Mouse (Mus musculus) embryo, embryonic 11 days (tissue): ENCODE results near the gene Naa80.

Experiments
- DNase-seq: peaks from one replicate; pipeline ENCODE4 v3.0.0-alpha.2; 2015

Gene Naa80

DNA sequence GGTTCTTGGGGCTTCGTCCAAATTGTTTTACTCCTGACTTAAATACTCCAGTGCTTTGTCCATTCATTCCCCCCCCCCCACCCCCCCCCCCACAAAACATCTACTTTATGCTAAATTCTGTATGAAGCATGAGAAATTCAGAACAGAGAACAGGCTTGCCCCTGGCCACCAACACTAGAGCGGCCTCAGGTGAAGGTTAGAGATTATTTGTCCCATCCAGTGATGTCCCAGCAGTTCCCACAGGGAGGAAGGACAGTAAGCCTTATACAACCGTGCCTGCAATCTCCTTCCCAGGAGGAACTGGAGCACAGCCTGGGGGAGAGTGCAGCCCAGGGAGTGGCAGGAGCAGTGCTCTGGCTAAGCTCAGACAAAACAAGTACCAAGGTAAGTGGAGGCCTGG, at the start of gene Naa80:
TSS of gene Naa80 (plus strand) at position 301 of the 400 bp plus-strand sequence.
- DNase-seq = no peak

DNA sequence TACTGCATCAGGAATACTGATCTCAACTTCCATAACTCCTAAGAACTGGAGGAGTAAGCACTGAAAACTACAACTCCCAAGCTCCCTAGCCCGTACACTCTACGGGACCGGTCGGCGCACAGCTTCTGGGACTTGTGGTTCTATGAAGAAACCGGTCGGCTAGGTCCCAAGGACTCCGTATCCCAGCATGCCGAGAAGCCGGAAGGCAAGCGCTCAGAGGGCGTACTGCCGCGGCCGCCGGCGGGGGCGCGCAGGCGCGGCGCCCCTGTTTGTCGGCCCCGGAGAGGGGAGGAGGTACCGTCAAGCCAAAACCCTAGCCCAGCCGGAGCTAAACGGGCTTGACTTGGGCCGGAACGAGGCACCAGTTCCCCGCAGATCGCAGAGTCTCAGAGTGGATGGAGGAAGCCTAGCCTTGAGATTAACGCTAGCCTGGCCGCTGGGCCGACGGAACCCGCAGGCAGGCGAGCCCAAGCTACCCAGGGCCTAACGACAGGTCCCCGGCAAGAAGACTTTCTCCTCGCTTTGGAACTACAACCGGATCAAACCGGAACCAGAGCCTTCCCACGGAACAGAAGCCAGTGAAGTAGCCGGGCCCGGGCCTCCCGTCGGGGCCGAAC, 44.8 kb upstream of the Naa80 start, which contains the start of gene Tmem115:
TSS of gene Tmem115 (plus strand) at position 155 of the 617 bp plus-strand sequence.
- DNase-seq = peak; percentile 98

DNA sequence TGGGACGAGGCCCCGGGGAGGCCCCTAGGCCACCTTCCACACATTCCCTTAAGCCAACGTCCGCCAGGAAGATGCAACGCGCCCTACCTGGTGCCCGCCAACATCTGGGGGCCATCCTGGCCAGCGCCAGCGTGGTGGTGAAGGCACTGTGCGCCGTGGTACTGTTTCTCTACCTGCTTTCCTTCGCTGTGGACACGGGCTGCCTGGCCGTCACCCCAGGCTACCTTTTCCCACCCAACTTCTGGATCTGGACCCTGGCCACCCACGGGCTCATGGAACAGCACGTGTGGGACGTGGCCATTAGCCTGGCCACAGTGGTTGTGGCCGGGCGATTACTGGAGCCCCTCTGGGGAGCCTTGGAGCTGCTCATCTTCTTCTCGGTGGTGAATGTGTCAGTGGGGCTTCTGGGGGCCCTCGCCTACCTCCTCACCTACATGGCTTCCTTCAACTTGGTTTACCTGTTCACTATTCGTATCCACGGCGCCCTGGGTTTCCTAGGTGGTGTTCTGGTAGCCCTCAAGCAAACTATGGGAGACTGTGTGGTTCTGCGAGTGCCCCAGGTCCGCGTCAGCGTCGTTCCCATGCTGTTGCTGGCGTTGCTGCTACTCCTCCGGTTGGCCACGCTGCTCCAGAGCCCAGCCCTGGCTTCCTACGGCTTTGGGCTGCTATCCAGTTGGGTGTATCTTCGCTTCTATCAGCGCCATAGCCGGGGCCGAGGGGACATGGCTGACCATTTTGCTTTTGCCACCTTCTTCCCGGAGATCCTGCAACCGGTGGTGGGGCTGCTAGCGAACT, 44.1 kb upstream of the Naa80 start:
- DNase-seq = peak; percentile 41

DNA sequence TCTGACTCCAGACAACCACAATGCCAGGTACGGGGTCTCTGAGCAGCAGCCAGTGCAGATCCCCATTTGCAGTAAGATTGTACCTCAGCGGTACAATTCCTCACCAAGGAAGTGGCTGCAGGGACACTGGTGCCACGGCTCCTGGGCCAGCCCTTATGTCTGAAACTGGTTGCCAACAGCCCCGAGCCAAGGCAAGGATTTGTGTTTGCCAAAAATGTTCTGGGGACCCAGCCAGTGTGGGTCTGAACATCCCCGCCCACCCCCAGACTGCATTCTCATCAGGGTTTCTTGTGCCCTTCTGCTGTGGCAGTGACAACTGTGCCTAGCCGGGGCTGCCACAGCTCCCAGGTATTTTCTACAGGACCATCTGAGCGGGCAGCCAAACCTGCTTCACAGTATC, 40.5 kb upstream of the Naa80 start:
- no peak for DNase-seq

DNA sequence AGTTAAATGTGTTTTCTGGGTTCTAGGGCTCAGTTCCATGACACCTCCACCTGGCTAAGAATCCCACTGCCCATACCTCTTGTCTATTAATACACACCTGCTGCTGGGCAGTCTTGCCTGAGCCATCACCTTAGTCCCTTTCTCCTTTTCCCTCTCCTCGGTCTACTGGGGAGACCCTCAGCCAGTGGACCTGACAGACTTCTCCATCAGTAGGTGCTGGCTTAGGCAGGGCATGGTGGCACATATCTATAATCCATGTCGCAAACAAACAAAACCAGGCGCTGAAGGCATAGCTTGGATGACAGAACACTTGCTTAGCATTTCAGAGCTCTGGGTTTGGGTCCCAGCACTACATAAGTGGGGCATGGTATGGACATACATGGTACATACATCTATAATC, 40.0 kb upstream of the Naa80 start:
- DNase-seq = no peak

DNA sequence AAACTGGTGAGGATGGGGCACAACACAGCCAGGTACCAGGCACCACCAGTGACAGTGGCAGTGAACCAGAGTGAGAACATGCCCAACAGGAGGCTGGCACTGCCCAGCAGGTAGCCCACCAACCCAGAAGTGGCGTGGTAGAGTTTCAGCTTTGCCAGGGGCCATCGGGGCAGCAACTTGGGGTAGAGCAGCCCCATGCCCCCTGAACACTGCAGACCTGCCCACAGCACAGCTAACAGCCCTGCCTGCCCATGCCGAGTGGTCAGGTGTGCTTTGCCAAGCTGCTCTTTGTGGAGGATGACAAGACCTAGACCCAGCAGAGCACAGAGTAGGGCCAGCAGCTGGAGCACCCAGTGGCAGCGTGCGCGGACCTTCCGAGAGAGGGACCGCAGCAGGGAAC, 38.7 kb upstream of the Naa80 start:
- no peak for DNase-seq

DNA sequence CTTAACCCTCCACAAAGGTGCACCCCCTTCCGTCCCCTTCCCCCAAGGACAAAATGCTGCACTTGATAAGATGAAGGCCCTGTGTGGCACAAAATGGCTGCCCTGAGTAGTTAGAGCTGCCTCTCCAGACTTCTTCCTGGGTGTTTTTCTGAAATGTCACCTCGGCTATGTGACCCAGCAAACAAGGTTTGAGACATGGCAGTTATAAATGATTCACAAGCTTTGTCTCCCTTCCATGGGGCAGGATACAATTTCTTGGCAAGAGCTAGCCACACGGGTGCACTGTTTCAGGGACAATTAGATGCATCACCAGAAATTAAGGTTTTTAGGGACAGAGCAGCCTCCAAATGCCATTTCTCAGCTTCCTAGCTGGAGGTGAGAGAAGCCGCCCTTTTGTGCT, 38.3 kb upstream of the Naa80 start:
- no peak for DNase-seq

DNA sequence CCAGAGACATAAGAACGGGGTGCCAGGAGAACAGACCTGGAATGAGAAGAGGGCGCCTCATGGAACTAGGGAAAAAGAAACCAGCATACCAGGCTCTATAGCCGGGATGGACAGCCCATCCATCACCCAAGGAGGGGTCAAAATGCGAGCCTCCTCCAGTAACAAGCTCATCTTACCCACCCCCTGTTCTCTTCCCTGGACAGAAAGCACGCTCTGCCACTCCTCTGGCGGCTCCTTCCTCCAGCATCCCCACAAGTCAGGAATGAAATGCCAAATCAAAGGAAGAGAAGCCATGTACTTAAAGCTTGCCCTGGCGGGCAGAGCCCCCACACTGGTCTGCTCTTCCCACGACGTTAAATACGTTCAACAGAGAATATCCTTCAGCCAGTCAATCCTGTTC, 37.7 kb upstream of the Naa80 start:
- DNase-seq = no peak

DNA sequence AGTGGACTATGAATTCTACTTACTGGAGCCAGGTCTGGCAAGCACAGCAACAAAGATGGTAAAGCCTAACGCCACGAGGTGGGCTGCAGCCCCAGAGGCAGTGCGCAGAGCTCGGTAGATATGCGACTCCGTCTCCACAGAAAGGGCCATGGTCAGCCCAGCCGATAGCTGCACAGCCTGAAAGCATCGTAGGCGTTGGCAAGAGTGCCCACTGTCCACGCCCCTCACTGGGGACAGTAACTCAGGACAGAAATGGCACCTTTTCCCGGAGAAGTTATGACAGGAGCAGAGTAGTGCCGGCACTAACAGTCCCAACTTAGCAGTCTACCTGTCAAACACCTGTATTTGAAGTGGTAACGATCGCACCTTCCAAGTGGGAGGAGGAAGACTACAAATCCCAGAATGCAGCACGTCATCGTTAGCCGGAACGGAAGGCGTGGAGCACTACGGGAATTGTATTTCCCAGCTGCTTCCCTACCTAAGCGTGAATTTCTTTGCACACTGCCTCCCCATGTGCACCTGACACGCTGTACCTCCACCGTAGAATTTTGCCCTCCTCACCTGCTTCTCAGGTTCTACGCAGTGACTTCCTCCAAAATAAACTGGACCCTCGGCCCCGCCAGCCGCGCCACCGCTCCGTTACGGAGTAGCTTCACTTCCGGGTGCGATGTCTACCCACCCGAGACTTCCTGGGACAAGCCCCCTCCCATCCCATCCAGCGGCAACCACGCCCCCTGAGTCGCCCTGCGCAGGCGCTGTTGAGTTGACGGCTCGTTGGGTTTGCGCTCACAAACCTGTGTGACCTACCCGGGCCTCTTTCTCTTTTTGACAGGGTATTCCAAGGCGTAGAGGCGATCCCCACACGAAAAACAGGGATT, 37.0 kb upstream of the Naa80 start, which contains the start of the genes Cyb561d2 and Nprl2:
TSS of gene Cyb561d2 (minus strand) at position 720 of the 878 bp plus-strand sequence.
TSS of gene Nprl2 (plus strand) at position 753 of the 878 bp plus-strand sequence.
- peak; percentile 96 for DNase-seq

DNA sequence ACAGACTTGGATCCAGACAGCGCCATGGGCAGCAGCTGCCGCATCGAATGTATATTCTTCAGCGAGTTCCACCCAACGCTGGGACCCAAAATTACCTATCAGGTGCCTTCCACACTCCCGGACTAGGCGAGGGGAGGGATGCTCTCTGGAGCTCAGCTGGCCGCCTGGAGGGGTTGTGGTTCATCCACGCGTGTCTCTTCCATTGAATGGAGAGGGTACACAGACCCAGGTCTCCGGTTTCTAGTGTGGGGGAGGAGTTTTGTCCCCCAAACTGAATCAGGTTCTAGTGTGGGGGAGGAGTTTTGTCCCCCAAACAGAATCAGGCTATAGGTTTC, 36.4 kb upstream of the Naa80 start:
- DNase-seq = no peak

DNA sequence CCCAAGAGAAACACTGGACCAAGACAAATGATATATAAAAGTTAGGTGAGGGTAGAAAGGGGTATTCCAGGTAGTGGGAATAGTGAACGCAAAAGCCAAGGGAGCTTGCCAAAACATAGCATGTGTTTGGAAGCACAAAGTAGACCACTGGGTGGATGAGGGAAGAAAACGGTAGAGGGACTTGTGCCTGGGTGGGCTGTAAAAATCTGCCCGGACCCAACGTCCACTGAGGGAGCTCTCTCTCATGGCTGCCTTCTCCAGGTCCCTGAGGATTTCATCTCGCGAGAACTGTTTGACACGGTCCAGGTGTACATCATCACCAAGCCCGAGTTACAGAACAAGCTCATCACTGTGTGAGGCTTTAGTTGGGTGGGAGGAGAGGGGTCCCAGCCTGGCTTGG, 36.0 kb upstream of the Naa80 start:
- DNase-seq = no peak

DNA sequence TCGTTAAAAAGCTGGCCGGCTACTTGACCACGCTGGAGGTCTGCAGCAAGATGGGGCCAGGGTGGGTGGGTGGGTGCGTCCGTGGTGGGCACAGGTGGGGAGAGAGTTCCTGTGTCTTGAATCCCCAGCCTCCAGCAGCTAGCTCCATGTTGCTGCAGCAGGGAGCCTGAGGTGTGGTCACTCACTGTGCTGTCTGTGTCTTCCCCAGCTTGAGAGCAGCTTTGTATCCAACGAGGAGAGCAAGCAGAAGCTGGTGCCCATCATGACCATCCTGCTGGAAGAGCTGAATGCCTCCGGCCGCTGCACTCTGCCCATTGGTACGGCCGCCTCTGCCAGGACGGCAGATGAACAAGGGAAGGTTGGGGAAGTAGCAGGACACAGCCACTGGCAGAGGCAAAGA, 35.4 kb upstream of the Naa80 start:
- no peak for DNase-seq

DNA sequence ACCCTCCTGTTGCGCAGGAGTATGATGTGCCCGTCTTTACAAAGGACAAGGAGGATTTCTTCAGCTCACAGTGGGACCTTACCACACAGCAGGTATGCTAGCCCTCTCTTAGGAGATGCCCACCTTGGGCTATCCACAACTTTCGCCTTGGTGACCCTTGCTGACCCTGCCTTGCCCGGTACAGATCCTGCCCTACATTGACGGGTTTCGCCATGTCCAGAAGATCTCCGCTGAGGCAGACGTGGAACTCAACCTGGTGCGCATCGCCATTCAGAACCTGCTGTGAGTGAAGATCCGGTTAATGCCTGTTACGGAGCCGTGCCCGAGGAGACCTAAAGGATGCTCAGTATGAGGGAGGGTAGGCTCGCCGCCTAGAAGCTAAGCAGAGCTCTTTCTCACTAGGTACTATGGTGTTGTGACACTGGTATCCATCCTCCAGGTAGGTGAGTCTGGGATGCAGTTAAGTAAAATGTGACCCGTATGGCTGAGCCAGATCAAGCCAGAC, 34.4 kb upstream of the Naa80 start:
- DNase-seq = no peak

DNA sequence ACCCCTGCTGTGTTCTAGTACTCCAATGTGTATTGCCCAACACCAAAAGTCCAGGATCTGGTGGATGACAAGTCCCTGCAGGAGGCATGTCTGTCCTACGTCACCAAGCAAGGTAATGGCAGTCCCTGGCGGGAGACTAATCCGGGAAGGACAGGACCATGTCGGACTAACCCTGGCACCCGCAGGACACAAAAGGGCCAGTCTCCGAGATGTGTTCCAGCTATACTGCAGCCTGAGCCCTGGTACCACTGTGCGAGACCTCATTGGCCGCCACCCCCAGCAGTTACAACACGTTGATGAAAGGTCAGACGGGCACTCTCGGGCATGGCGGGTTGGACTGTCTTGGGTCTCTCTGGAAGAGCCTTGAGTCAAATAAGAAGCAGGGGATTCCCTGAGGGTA, 34.0 kb upstream of the Naa80 start:
- DNase-seq = no peak

DNA sequence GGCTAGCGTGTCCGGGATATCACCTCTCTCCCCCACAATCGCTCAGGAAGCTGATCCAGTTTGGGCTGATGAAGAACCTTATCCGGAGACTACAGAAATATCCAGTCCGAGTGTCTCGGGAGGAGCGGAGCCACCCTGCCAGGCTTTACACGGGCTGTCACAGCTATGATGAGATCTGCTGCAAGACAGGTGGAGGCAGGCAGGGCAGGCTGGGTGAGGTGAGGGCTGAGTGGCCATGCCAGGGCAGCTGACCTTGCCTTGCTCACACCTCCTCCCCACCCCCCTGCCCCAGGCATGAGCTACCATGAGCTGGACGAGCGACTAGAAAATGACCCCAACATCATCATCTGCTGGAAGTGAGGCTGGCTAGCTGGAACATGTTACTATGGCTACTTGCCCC, 33.5 kb upstream of the Naa80 start:
- DNase-seq = no peak

DNA sequence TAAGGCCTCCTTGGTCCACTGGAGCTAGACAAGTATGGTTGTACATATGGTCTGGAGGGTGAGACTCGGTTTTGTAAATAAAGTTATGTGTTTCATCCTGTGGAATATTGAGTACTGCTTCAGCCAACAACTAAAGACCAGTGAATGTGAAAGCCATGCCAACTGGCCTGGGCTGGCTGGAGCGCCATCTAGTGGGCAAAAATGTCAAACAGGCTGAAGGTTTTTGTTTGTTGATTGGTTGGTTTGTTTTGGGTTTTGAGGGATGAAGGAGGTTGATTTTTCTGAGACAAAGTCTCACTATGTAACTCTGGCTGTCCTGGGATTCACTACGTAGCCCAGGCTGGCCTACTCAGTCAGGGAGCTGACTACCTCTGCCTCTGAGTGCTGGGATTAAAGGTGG, 33.1 kb upstream of the Naa80 start:
- peak; percentile 77 for DNase-seq

DNA sequence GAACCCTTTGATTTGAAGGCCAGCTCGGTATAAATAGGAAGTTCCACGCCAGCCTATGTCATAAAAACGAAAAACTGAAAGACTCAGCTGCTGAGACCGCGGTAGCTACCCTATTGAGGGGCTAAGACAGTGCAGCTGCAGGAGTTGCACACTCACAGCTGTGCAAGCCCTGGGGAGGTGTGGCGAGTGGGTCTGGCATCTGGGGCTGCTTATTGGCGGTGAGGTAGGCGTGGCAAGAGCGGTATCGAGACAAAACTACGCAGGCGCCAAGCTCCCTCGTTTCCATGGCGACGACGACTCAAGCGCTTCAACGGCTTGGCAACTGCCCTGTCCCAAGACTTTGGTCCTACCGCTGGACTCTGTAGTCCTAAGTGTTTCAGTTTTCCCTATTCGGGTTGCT, 31.7 kb upstream of the Naa80 start, which contains the start of gene Zmynd10:
TSS of gene Zmynd10 (plus strand) at position 273 of the 400 bp plus-strand sequence.
- DNase-seq = peak; percentile 96

DNA sequence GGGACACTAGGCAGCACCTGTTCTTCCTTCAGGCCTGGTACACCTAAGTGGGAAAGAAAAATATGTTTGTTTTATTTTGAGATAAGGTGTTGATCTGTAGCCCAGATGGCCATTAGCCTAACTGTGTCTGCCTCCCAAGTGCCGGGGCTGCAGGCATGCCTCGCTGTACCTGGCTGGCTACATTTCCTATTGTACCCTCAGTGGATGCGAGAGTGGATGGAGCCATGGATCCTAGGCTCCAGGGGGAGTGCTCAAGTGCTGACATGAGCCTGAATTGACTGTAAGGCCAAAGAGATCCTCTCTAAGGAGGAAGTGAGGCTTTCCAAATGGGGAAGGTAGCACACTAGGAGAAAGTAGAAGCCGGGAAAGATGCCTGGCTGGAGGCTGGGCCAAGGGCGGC, 30.7 kb upstream of the Naa80 start:
- DNase-seq = no peak

DNA sequence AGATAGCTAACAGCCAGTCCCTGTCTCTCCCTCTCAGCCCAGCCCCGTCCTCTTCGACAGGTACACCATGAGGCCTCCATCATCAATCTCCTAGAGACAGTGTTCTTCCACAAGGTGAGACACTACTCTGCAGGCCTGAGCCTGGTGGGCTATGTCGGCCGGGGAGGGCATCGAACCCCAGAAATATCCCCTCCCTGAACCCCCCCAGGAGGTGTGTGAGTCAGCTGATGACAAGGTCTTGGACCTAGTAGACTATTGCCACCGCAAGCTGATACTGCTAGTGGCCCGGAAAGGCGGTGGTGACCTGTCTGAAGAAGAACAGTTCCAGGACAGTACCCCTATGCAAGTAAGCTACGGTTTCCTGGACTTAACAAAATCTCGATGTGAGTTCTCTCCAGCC, 29.9 kb upstream of the Naa80 start:
- no peak for DNase-seq

DNA sequence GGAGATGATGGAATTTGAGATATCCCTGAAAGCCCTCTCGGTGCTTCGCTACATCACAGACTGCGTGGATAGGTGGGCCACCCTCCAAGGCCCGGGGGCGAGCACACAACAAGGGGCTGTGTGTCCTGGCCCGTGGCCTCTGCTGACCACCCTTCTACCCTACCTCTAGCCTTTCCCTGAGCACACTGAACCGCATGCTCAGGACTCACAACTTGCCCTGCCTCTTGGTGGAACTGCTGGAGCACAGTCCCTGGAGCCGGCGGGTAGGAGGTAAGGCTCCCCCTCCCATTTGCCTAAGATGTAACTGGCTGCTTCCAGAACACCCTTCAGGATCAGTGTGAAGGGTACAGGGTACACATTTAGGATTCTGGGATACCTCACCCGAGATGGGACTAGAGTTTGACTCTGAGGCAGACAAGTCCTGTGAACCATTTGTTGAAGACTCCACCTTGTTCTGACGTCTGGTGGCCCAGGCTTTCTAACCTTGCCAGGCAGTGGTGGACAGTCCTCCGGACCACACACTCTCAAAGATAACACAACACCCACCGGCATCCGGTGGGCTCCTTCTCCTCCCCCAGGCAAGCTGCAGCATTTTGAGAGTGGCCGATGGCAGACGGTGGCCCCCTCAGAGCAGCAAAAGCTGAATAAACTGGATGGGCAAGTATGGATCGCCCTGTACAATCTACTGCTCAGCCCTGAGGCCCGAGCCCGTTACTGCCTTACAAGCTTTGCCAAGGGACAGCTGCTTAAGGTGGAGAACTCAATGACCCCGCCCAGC, 29.2 kb upstream of the Naa80 start:
- no peak for DNase-seq

DNA sequence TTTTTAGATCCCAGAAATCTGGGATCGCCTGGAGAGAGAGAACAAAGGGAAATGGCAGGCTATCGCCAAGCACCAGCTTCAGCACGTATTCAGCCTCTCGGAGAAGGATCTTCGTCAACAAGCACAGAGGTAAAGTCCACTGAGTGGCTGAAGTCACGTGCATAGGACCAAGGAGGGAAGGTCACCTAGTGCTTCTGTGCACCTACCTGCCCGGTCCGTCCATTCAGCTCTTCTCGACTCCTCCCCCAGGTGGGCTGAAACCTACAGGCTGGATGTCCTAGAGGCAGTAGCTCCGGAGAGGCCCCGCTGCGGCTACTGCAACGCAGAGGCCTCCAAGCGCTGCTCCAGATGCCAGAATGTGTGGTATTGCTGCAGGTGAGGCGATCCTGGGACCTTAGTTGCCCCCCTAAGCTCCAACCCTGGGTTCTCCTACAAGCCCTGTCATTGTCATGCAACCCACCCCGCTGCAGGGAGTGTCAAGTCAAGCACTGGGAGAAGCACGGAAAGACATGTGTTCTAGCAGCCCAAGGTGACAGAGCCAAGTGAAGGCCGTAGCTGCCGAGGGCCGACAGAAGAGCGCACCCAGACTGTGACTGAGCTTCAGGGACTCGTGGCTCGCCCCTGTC, 28.1 kb upstream of the Naa80 start:
- DNase-seq = no peak
